8 mouse cellular contexts compared by ENCODE assay signal in genomic region chr6:28397681-28398203, GRCm38 (mm10). TPM values are rescaled to one million over a fixed set of nuclear protein-coding genes. Genes with fewer than 3 reads are reported as not detected.
DNase-seq lines count a peak whose midpoint lies in the region; ATAC-seq lines count a peak whose summit lies in the region.

Zfp800 (minus strand) TSS chr6:28398005.

- peak; percentile 42 for ATAC-seq in midbrain, embryonic 12.5 days (ENCODE audit: low FRiP score, low read depth)

- DNase-seq in cerebellum, adult 8-10 months: peak; percentile 12
- DNase-seq in cerebellum, adult 9-11 months: no peak
- DNase-seq in right cerebral cortex, postnatal 4 days: peak; percentile 38
- no peak for DNase-seq in right cerebral cortex, adult 18-20 months
- DNase-seq in forelimb bud, embryonic 11.5 days (ENCODE audit: low read depth, low spot score): peak; percentile 44
- peak in 1 of 2 experiments; percentile 18 for DNase-seq in layer of hippocampus, postnatal 14 days (ENCODE audit: low spot score in 2 of 2)
- DNase-seq in thymus, postnatal 4 days: peak; percentile 60

- H3K27me3 ChIP-seq in midbrain, embryonic 12.5 days: peaks cover 44% of the 10 kb centered on the region

- H3K4me1 ChIP-seq in midbrain, embryonic 12.5 days: peaks cover 8% of the 10 kb centered on the region; the same call in 1 of the 2 replicates

- under 1% methylated on average over 33 of the region's 33 CpGs for WGBS in midbrain, embryonic 12.5 days

- H3K4me2 ChIP-seq in midbrain, embryonic 12.5 days (replicated peaks): peak within 1 kb of the TSS; percentile 76

- H3K9me3 ChIP-seq in midbrain, embryonic 12.5 days: no peaks in the 10 kb centered on the region

- peak within 1 kb of the TSS; percentile 53 for H3K4me3 ChIP-seq in midbrain, embryonic 12.5 days

- no peaks in the 10 kb centered on the region for H3K36me3 ChIP-seq in midbrain, embryonic 12.5 days

- H3K9ac ChIP-seq in midbrain, embryonic 12.5 days (replicated peaks): peak within 1 kb of the TSS; percentile 62

- peak within 1 kb of the TSS; percentile 90 for H3K27ac ChIP-seq in midbrain, embryonic 12.5 days (replicated peaks)

RNA-seq across cellular contexts. Expression of gene Zfp800, which starts in this region (rescaled TPM):
- 10 to 100 TPM; 14.8 to 20.2 TPM for total RNA-seq in layer of hippocampus, postnatal 14 days (2021)
- 36.8 and 40.3 TPM in 2 replicates for polyA plus RNA-seq in midbrain, embryonic 12.5 days (2016; fragmentation: Nextera tagmentation; extraction: Ambion mirVana)

Comparison
In these comparisons a context has a peak if more than half of its experiments do, and no peak if none do; other contexts are left out.
1. DNase-seq: peak in cerebellum, adult 8-10 months (single experiment), right cerebral cortex, postnatal 4 days (single experiment), forelimb bud, embryonic 11.5 days (single experiment) and thymus, postnatal 4 days (single experiment); none in cerebellum, adult 9-11 months (single experiment) and right cerebral cortex, adult 18-20 months (single experiment).